Mouse (Mus musculus): ENCODE measurements around the gene Fgfr2.
"Not testable (repeated sequence)": the region's sequence is repeated elsewhere in the genome, so short reads cannot be mapped to it uniquely, and the experiment has no call there.

The Fgfr2 gene

DNA sequence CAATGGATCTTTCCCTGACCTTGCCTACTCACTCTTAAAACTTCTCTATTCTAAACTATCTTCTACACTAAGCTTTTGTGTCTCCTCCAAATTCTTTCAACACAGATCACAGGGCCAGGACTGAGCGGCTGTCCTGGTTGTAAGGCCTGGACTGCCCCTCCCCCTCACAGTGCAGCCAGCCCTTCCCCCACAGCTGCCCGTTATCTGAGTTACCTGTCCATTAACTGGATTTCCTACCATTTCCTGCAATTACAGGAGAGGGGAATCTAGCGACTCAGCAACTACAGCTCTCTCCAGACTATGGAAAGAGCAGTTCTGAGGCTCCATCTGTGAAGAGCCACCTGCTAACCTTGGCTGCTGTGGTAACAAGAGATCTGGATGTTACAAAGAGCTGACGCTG lies 567.2 kb downstream of the Fgfr2 start:
- DNase-seq = no peak

DNA sequence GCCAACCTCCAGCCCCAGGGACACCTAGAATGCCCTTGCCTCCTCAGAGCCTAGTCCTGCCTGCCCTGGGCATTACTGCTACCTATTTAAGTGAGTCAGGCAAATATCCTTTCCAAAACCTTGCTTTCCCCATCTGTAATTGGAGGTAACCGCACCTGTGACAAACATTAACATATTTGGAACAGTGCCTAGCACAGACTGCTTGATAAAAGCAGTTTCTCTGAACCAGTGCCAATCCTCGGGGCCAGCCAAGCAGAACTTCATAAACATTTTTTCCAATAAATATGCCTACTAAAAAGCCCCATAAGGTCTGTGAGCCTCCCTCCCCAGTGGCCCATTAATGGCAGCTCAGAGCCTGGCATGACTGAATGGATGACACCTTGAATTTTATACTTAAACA lies 569.1 kb downstream of the Fgfr2 start:
- DNase-seq = no peak

DNA sequence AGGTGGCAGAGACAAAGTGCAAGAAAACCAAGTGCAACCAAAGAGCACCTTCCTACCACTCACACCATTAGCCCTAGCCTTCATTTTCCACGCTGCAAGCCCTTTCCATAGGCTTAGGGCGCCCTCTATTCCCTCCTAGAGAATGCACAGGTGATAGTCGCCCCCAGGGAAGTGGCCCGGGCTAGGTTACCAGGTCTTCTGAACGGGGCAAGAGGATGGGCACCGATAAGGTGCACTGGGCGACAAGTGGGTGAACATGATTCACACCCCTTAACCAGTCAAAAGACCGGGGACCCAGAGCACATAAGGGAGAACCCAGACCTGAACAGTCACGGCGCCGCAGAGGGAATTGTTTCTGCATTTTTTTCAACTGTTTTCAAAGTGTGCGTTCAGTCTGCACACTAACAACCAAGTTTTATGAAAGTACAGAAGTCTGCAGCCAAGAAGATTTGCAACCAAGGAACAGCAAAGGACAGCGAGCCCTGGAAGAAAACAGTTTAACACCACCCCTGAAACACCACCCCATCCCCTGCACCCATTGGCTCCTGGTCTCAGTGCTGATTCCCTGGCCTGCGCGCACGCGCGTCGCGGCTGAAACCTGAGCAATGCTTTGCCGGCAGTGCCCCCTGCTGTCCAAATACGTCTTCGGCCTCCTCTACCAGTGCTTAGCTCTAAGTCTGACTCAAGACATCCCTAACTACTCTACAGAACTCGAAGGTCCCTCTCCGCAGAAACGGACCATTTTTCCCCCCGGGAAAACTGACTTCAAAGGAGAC lies 571.6 kb downstream of the Fgfr2 start:
- DNase-seq = peak; percentile 94

DNA sequence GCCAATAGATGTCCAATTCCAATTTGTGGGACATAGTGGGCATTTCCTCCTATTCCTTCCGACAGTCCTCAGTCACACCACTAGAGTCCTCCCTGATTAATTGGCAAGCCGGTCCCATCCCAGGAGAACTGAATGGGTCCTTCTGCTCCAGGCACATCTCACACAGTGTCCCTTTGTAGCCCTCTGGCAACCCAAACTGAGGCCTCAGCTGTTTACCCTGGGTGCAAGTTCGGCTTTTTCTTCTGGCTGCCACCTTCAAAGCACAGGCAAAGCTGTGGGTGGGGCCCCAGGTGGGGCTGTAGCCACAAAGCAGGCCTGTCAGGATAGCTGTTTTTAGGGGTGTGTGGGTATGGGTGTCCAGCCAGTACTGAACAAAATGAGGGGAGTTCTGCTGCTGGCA lies 576.0 kb downstream of the Fgfr2 start:
- DNase-seq = no peak

DNA sequence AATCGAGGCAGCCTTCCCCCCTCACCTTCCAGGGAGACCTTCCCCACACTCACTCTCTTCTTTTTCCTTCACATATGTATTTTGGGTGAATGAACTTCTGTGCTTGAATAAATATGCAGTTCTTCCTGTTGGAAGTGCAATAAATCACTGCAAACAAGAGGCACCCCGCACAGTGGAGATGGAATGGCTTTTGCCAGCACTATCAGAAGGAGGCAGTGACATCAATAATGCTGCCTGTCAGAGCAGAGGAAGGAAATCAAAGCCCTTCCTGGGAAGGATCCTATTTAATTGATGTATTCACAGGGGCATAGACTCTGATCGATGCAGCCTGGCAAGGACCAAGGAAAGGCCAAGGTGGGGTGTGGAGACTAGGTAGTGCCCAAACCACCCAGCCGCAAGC lies 580.7 kb downstream of the Fgfr2 start:
- DNase-seq = no peak

DNA sequence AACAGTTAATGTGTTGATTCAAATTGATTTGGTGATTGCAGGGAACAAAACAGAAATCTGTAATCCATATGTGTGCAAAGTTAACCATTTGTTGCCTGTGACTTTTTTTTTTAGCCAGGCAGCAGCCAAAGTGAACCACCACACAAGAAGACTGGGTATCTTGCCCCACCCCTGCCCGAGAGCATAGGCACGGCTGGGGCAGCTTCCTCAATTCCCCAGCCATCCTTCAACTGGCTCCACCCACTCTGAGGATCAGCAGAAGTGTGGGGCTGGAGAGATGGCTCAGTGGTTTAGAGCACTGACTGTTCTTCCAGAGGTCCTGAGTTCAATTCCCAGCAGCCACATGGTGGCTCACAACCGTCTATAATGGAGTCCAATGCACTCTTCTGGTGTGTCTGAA lies 581.6 kb downstream of the Fgfr2 start:
- DNase-seq = no peak

DNA sequence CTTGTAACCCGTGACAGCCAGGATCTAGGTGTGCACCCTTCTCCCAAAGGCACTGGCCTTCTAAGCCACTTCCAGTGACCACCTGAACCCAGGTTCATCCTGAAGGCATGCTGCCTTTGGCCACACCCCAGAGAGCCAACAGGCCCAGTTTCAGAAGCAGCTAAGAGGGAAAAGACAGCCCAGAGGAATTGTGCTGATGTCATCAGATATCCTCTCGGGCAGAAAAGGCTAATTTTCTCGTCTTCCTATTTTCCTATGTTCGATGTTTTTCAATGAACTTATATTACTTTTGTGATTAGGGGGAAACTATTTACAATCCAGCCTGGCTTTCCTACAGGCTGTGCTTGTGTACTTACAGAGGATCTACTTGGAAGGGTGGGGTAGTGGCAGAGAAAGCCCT lies 582.6 kb downstream of the Fgfr2 start:
- DNase-seq = no peak

DNA sequence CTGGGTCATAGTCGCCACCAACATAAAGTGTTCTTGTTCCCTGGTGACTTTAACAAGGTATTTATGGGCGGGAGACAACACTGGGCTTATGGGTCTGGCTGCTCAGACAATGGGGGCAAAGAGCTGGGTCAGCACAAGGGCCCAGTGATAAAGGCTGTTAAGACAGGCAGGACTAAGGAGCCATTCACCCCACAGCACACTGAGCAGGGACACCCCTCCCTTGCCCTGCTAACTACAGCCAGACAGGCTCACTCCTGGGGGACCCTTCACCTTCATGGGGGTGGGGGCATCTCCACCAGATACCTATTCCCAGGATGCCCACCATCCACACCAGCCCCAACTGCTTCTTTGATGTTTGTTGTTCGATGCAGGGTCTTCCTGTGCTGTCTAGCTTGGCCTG lies 593.9 kb downstream of the Fgfr2 start:
- no peak for DNase-seq

DNA sequence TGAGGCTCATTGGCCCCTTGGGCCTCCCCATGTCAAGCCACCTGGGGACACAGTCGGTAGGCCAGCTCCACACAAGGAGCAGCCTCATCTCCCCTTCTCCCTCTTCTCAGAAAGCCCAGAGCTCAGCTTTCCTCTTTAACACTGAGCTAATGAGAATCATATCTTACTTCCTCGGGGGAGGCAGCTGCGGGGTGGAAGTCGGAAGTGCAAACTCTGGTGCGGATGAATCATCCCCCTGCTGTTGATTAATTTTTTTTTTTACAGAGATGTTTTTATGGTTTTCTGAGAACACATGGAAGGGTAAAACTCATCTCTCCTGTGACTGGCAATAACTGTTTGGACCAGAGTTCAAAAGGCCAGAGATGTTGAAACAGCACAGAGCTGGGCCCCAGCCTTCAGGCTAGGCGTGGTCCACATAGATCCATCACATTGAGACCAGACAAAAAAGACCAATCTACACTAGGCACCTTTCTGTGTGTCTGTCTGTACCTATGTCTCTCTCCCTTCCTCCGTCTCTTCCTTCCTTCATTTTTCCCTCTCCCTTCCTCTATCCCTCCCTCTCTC lies 609.6 kb downstream of the Fgfr2 start:
- DNase-seq = no peak

DNA sequence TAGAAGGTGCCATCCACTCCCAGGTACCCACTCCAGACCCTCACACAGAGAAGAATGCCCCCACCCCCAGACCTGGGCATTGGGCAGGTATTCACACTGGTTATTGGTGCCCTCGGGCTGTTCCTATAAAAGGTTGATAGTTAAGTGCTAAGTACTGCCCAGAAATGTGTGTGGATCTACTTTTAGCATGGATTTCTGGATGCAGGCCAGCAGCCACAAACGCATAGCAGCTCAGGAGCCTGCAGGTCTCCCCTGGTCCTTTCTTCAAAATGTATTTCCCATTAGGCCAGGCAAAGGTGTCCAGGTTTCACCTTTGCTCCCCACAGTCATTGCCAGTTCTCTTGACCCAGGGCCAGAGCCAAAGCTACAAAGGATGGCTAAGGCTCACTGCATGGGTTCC lies 614.0 kb downstream of the Fgfr2 start:
- DNase-seq = no peak

DNA sequence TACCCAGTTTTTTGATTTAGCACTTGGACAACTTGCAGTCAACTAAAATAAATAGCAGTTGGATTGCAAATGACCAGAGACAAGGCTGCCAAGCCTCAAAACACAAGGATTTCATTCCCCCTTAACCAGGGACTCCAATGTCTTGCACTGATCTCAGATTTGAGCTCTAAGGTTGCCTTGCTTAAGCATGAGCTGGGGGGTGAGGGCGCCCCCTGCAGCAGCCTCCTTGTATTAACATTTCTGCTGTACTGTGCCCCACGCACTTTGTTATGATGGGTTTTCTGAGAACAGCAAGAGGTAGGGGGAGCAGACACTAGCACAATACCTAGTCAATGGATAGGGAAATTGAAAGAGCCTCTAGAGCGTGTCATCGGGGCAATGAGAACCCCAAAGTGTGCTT lies 615.8 kb downstream of the Fgfr2 start:
- peak; percentile 55 for DNase-seq

DNA sequence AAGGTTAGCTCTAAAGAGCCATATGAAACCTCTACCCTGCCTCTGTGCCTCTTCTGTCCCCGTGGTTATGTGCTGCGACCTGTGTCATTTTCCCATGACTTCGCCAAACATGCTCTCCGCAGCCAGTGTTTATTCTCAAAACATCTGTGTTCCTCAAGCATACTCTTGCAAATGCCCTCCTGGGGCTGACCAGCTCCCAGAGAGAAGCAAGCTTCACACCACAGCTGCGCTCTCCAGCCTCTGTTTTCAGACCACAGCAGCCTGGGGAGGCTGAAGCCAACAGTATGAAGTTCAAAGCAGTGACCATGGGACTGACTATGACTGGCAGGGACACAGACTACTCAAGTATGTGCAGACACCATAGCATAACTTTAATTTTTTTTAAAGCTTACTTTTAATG lies 616.9 kb downstream of the Fgfr2 start:
- no peak for DNase-seq

DNA sequence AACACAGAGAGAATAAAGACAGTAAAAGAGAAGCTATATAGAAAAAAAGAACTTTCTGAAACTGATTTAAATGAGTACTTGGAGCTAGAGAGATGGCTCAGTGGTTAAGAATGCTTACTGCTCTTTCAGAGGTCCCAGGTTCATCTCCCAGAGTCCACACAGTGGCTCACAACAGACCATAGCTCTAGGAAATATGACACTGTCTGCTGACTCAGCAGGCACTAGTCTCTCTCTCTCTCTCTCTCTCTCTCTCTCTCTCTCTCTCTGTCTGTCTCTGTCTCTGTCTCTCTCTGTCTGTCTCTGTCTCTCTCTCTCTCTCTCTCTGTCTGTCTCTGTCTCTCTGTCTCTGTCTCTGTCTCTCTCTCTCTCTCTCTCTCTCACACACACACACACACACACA lies 620.7 kb downstream of the Fgfr2 start:
- DNase-seq = not testable (repeated sequence)

DNA sequence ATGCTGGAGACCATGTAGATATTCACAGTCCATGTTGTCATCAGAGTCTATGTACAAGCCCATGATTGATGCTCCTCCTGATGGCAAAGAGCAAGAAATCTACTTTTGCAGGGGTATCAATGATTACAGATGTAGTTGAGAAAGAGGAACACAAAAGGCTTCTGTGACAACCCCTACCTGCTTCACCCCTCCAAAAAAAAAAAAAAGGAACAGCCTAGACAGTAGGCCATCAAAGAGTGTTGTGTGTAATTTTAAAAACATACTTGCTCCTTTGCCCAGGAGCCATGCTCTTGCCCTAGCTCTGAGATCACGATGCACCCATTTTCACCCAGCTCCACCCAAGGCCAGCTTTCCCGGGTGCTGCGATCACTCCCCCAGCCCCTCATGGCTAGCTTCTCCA lies 626.0 kb downstream of the Fgfr2 start:
- no peak for DNase-seq

DNA sequence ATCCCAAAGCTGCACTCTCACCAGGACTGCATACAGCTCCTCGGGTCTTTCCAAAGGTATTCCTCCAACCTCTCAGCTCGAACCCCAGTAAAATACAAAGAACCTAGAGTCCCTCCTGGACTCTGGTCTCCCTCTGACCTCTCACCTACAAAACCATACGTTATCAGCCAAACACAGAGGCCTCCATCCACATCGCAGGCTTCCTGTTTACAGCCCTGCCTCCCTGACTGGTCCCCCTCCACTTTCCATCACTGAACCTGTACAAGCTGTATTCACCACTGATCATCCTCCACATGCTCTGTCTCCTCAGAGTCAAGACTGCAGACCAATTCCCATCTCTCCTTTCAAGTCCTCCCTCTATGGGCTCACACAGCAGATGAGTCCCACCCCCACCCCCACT lies 628.9 kb downstream of the Fgfr2 start:
- peak; percentile 80 for DNase-seq

DNA sequence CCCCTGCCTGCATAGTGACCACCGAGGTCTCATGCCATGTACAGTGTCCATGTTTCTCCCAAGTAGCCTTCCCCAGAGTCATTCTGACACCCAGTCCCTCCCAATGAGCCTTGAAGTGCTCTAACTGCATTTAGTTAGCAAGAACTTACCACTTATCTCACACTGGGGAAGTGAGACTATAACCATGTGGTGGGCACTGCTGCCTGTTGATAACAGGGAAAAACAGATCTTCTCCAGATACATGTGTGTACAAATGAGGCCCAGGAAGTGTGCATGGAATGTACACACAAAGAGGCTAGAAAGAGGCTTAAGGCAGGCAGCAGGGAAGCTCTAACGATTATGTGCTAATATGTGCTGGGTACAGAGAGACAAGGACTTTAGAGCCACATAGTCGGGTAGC lies 629.5 kb downstream of the Fgfr2 start:
- peak; percentile 77 for DNase-seq

DNA sequence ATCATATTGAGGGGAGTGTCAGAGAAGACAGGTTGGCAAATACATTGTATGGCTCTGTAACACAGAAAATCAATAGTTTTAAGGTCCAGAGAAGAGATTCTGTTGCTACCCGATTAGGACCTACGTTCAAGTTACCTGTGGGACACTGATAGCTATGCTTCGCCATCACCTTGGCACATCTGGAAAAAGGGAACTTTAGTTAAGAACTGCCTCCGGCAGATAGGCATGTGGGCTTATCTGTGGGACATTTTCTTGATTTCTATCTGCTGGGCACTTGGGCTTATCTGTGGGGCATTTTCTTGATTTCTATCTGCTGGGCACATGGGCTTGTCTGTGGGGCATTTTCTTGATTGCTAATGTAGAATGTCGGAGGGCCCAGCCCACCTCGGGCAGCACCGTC lies 631.2 kb downstream of the Fgfr2 start:
- DNase-seq = peak; percentile 16

DNA sequence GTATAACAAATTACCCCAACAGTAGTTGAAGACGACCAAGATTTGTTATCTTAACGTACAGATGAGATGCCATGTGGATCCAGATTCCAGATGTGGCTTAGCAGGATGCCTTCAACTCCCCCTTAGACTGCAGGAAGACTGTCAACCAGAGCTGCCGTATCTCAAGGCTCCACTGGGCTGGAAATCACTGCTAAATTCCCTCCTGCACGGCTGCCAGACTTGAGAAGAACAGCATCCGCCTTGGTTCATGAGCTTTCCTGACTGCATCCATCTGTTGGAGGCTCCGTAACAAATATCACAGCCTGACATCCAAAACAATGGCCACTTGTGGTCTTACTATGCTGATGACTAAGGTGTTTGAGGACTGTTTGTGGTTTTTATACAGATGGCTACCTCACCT lies 635.8 kb downstream of the Fgfr2 start:
- DNase-seq = no peak

DNA sequence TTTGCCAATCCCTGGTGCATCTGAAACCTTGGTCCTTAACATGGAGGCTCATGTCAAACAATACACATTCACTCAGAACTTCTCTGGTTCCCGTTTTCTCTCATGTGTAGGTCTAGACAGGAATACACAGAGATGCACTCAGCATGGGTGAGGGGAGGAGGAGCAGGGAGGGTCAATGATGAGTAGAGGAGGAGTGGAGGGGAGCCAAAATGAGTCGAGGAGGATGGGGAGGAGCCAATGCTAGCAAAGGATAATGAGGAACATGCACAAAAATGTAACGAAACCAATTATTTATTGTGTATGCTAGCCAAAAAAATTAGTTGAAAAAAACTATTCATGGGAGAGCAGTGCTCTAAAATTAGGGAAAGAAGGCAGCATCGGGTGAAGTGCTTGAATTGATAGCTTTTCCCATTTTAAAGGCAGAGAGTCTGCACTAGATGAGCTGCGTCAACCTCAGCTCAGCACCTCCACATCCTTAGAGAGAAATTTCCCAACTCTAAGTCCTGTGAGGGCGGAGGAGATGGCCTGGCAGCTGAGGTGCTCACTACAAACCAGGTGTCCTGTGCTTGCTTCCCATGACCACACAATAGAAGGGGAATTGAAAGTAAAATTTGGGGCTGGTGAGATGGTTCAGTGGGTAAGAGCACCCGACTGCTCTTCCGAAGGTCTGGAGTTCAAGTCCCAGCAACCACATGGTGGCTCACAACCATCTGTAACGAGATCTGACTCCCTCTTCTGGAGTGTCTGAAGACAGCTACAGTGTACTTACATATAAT lies 636.6 kb downstream of the Fgfr2 start:
- no peak for DNase-seq

DNA sequence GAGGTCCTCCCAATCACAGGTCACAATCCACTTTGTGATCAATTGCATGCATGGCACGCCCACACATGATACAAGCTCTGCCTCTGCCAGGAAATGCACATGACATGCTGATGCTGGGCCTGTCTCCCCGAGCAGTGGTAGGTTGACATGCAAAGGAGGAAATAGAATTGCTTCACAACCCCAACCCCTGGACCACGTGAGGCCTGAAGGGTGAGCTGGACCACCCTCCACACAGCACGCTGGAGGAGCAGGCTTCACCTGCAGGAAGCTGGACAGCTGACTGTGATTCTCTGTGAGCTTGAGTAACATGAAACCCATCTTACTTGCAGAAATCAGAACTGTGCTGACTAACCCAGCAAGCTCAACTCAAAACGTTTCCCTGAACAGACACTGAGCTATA lies 638.7 kb downstream of the Fgfr2 start:
- DNase-seq = no peak

DNA sequence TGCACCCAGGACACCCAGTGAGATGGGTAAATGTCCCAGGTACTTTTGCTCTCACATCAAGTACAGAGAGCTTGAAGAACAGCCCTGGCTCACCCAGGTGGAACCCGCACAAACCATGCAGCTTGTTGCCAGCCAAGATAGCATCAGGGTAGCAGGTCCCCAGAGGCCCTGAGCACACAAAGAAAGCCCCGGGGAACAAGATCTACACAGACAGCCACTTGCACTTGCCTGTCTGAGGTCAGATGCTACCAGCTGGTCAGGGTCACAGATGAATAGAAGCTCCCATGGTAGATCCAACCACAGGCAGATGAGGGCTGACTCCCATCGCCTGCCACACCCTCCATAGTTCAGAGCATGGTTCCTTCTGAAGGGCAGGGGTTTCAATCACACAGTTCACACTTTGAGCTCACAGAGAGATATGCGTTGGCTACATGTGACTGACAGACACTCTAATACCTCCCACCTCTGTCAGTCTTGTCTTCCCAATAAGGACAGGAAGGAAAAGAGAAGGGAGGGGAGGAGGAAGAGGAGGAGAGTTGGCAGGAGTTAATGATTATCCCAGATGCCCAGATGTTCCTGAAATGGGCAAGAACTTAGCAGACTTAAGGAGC lies 642.3 kb downstream of the Fgfr2 start:
- no peak for DNase-seq

DNA sequence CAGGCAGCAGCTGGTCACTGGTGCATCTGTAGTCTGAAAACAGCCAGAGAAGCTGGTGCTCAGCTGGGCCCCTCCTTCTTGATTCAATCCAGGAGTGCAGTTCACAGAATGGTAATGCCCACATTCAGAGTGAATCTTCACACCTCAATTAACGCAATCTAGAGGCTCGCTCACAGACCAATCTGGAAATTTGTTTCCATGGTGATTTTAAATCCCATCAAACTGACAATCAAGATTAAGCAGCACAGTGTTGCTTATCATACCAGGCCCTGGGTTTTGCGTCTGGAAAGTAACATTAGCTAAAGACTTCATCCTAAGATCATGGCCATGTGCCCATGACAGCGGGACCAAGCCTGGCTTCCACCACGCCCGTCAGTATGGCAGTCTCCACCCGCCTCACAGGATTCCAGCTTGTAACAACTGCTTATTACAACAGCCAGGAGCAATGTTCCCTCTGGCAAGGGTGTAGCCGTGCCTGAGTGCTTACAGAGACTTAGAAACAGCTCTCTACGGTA lies 644.8 kb downstream of the Fgfr2 start:
- DNase-seq = no peak

DNA sequence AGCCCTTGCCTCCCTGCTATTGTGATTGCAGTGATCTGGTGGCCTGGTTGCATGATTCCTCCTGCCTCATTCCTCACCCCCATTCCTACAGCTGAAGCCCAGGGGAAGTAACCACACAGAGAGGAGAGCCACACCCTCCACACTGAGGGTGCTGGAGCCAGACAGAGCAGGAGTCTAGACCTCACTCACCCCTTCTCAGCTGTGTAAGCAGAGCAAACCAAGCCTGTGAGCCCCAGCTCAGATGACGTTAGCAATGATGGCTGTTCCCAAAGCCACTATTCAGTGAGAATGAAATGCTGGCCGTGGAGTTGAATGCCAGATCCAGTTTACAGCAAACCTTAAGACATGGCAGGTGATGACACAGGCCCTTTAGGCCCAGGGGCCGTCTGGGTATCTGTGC lies 645.4 kb downstream of the Fgfr2 start:
- DNase-seq = no peak

DNA sequence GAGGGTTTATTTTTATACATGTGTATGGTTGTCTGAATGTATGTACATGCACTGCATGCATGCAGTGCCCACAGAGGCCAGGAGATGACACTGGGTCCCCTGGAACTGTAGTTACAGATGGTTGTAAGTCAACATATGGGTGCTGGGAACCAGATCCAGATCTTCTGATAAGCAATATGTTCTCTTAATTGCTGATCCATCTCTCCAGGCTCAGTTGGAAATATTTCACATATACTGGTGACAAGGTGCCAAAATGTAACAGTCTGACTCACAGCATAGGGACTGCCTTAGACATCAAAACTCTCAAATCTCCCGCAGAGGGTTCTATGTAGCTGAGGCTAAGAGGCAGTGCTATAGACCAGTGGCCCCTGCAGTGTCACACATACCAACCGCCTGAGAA lies 646.7 kb downstream of the Fgfr2 start:
- no peak for DNase-seq
